ENCODE assay signal across 9 mouse cellular contexts in the genomic region with DNA sequence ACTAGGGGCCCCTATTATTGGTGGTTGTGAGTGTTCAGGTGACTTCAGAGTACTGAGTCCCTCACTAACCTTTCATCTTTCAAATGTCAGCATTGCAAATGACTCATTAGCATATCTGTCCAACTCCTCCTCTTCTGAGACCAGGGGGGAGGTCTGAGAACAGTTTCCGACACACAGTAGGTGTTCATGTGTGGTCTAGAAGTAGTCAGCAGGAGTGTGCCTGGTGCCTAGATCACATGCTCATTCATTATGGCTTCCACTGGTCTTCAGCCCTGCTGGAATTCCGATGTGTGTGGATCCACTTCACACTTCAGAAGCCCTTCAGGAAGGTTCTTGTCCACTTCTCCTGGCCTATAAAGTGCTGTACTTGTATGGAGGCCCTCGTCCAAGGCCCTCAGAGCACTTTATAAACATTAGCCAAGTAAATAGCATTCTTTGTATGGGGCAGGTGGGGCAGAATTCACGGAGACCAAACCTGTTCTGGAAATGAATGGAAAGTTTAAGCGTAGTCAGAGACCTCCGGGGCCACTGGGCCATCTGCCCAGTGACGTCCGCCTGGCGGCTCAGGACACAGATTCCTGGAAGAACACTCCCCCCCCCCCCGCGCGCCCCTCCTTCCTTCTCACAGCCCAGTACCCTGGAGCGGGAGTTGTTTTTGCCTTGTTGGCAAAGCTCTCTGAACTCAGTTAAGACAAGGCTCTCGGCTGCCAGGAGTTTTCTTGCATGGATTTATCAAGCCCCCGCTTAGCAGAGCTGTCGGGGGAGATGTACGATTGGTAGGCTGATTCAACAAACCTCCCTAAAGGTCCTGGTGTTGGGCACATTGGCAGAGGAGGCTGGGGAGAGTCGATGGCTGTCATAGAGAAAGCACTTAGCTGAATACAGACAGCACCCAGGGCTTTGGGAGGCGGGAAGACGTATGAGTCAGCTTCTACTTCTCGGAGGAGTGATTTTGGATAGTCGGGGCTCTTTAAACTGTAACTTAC.
A peak's percentile ranks its signal among the peaks of the same experiment; 100 is the strongest.
DNase-seq lines count a peak whose midpoint lies in the region; ATAC-seq lines count a peak whose summit lies in the region.
"Had no signal": no experiment of that assay in that cellular context is flagged by ENCODE, and none has a peak within 500 bp of the region (broad histone marks: within the 10 kb centered on the region; RNA-seq: fewer than 3 reads in every experiment).

No protein-coding gene starts in this region.

- no peak overlapping the region for H3K4me3 ChIP-seq in kidney, embryonic 15.5 days (replicated peaks)
- H3K4me3 ChIP-seq: liver, embryonic 15.5 days had no signal

- 31% methylated on average over 22 of the region's 22 CpGs for WGBS in kidney, embryonic 15.5 days

- H3K4me1 ChIP-seq in kidney, embryonic 15.5 days: peaks cover 16% of the 10 kb centered on the region
- H3K4me1 ChIP-seq: liver, embryonic 15.5 days had no signal

- peak; percentile 47 for DNase-seq in adrenal gland, adult 2 months
- no peak for DNase-seq in adrenal gland, postnatal 4 days (ENCODE audit: low spot score in 2 of 2)
- DNase-seq in urinary bladder, postnatal 14 days (ENCODE audit: low spot score): peak; percentile 60
- DNase-seq in urinary bladder, adult 2 months (ENCODE audit: low spot score): no peak
- DNase-seq in ovary, postnatal 14 days (ENCODE audit: low spot score): peak; percentile 49
- no peak for DNase-seq in MN1 (ENCODE audit: low spot score)
- DNase-seq in cerebellum, adult 8-10 months: no peak

- H3K27me3 ChIP-seq in kidney, embryonic 15.5 days: peaks cover 18% of the 10 kb centered on the region; the same call in 1 of the 2 replicates

- ATAC-seq in kidney, embryonic 15.5 days (replicated peaks; ENCODE audit: low FRiP score): no peak

- H3K36me3 ChIP-seq in kidney, embryonic 15.5 days: no peaks in the 10 kb centered on the region
- H3K36me3 ChIP-seq: liver, embryonic 15.5 days had no signal

- H3K4me2 ChIP-seq in kidney, embryonic 15.5 days: peak overlapping the region; percentile 23; the same call in 1 of the 2 replicates
- H3K4me2 ChIP-seq: liver, embryonic 15.5 days had no signal

- H3K27ac ChIP-seq in kidney, embryonic 15.5 days: peak overlapping the region; percentile 51; the same call in 1 of the 2 replicates
- H3K27ac ChIP-seq: liver, embryonic 15.5 days had no signal

- H3K9ac ChIP-seq in kidney, embryonic 15.5 days: no peak overlapping the region
- H3K9ac ChIP-seq: liver, embryonic 15.5 days had no signal

- H3K9me3 ChIP-seq in kidney, embryonic 15.5 days (replicated peaks): no peaks in the 10 kb centered on the region
- H3K9me3 ChIP-seq: liver, embryonic 15.5 days had no signal

Comparison
In these comparisons a context has a peak if more than half of its experiments do, and no peak if none do; other contexts are left out.
1. DNase-seq: peak in adrenal gland, adult 2 months (single experiment), urinary bladder, postnatal 14 days (single experiment) and ovary, postnatal 14 days (single experiment); none in adrenal gland, postnatal 4 days (0 of 2), urinary bladder, adult 2 months (single experiment), MN1 (single experiment) and cerebellum, adult 8-10 months (single experiment).